Mouse (Mus musculus) limb, embryonic 12.5 days (tissue): ENCODE data around the gene Ibtk. TPM values are rescaled to one million over a fixed set of nuclear protein-coding genes. Genes with fewer than 3 reads are reported as not detected.

ENCODE experiments used
- ATAC-seq: fragments of 200-750 bp; cut with Nextera tagmentation; 2 replicates; pipeline ENCODE4 v1.8.0; 2017; ENCODE audit warnings: low read depth, moderate TSS enrichment; ENCODE audit not compliant: insufficient number of reproducible peaks, insufficient read depth, low FRiP score, low TSS enrichment
- H3K27ac ChIP-seq: fragments of 300-500 bp; sonication (generic); 2 replicates; pipeline ENCODE4 v1.5.1; 2016; ENCODE audit warnings: mild to moderate bottlenecking, moderate library complexity
- H3K27me3 ChIP-seq: fragments of 300-500 bp; sonication (generic); 2 replicates; pipeline ENCODE4 v1.6.1; 2016; ENCODE audit warnings: mild to moderate bottlenecking, moderate library complexity
- H3K36me3 ChIP-seq: fragments of 300-500 bp; sonication (generic); 2 replicates; pipeline ENCODE4 v1.6.1; 2016; ENCODE audit warnings: mild to moderate bottlenecking, moderate library complexity
- H3K4me1 ChIP-seq: fragments of 300-500 bp; sonication (generic); replicated peaks from 2 replicates; pipeline ENCODE4 v1.6.1; 2016
- H3K4me2 ChIP-seq: fragments of 300-500 bp; sonication (generic); 2 replicates; pipeline ENCODE4 v1.6.1; 2016; ENCODE audit warnings: mild to moderate bottlenecking, moderate library complexity
- H3K4me3 ChIP-seq: fragments of 300-500 bp; sonication (generic); replicated peaks from 2 replicates; pipeline ENCODE4 v1.5.1; 2016; ENCODE audit warnings: mild to moderate bottlenecking
- H3K9ac ChIP-seq: fragments of 300-500 bp; sonication (generic); replicated peaks from 2 replicates; pipeline ENCODE4 v1.6.1; 2016; ENCODE audit warnings: mild to moderate bottlenecking, moderate library complexity
- H3K9me3 ChIP-seq: fragments of 300-500 bp; sonication (generic); 2 replicates; pipeline ENCODE4 v1.6.1; 2016; ENCODE audit warnings: mild to moderate bottlenecking, moderate library complexity
- WGBS: fragments of 180-500 bp; shearing (Covaris S2); methylation state at CpG from one replicate; pipeline ENCODE4 v1.1.7; 2016; 5-methylcytosine and 5-hydroxymethylcytosine counted together
- polyA plus RNA-seq: library from polyadenylated mRNA; unstranded; fragments of >200 nt; fragmentation: Nextera tagmentation; extraction: Ambion mirVana; gene quantifications from 2 replicates; pipeline ENCODE4 v1.2.1, GENCODE M21; 2016

The Ibtk gene
- polyA plus RNA-seq, 1 experiment from 2014 or later, result 43.4 TPM

GRCm38 (mm10) chr9:85653401-85653800, 95.7 kb downstream of the Ibtk start:
- Histone ChIP-seq H3K9ac (no peak overlapping the region), H3K27ac (no peak overlapping the region), H3K4me1 (no peaks in the 10 kb centered on the region), H3K4me2 (no peak overlapping the region), H3K4me3 (no peak overlapping the region), H3K27me3 (no peaks in the 10 kb centered on the region), H3K36me3 (no peaks in the 10 kb centered on the region), H3K9me3 (no peaks in the 10 kb centered on the region)
- 65% methylated on average over 4 of the region's 4 CpGs for WGBS
- no peak for ATAC-seq

GRCm38 (mm10) chr9:85638276-85638675, 110.9 kb downstream of the Ibtk start:
- H3K9ac ChIP-seq, result no peak overlapping the region
- no peak overlapping the region for H3K27ac ChIP-seq
- H3K4me2 ChIP-seq, result no peak overlapping the region
- no peaks in the 10 kb centered on the region for H3K9me3 ChIP-seq
- 90% methylated on average over 2 of the region's 2 CpGs for WGBS
- H3K4me3 ChIP-seq, result no peak overlapping the region
- no peak for ATAC-seq
- no peaks in the 10 kb centered on the region for H3K4me1 ChIP-seq
- H3K36me3 ChIP-seq, result no peaks in the 10 kb centered on the region
- H3K27me3 ChIP-seq, result no peaks in the 10 kb centered on the region

Other genes with a start within 250 kb of the Ibtk start
- 28.0 and 36.3 TPM in 2 replicates for gene Tpbg, start 93.0 kb upstream of the Ibtk start, polyA plus RNA-seq